Mouse (Mus musculus): ENCODE data around the gene Pycr1. TPM values are rescaled to one million over a fixed set of nuclear protein-coding genes. Genes with fewer than 3 reads are reported as not detected.

Pycr1 gene
- polyA plus RNA-seq, 1 experiment from 2014 or later, result 1.5 TPM

GRCm38 (mm10) chr11:120625152-120625775 lies 18.3 kb downstream of the Pycr1 start, which contains the start of gene Sirt7:
Gene Sirt7 (minus strand): TSS chr11:120625240.
- DNase-seq (no peak), ATAC-seq (no peak)
- no peaks in the 10 kb centered on the region for H3K27me3 ChIP-seq (ENCODE audit: insufficient read depth, low read length)
- peak within 1 kb of the TSS; percentile 78 for H3K4me2 ChIP-seq (ENCODE audit: low read depth, low read length)
- H3K36me3 ChIP-seq (replicated peaks; ENCODE audit: insufficient read depth, low read length), result peaks cover 43% of the 10 kb centered on the region
- H3K4me1 ChIP-seq (ENCODE audit: insufficient read depth), result peaks cover 58% of the 10 kb centered on the region
- H3K4me3 ChIP-seq (ENCODE audit: low read depth, low read length), result peak within 1 kb of the TSS; percentile 99
- peak within 1 kb of the TSS; percentile 97 for H3K27ac ChIP-seq (ENCODE audit: low read depth)
- 14% methylated on average over 5 of the region's 5 CpGs for WGBS (ENCODE audit: insufficient replicate concordance)
- peak within 1 kb of the TSS; percentile 98 for H3K9ac ChIP-seq (replicated peaks)
- TF ChIP-seq CTCF (IDR thresholded peaks at IDR 0.05; ENCODE audit: low read depth), result no peak
- TF ChIP-seq EP300 (IDR thresholded peaks at IDR 0.05; ENCODE audit: low read depth), result peak; percentile 20; the same call in 1 of the 2 replicates
- H3K9me3 ChIP-seq (ENCODE audit: low read length), result no peaks in the 10 kb centered on the region

GRCm38 (mm10) chr11:120624680-120625111 lies 18.9 kb downstream of the Pycr1 start:
- TF ChIP-seq EP300 (IDR thresholded peaks at IDR 0.05; ENCODE audit: low read depth) (no peak), CTCF (IDR thresholded peaks at IDR 0.05; ENCODE audit: low read depth) (no peak)
- peak overlapping the region; percentile 97 for H3K27ac ChIP-seq (ENCODE audit: low read depth)
- peaks cover 49% of the 10 kb centered on the region for H3K36me3 ChIP-seq (replicated peaks; ENCODE audit: insufficient read depth, low read length)
- no peaks in the 10 kb centered on the region for H3K27me3 ChIP-seq (ENCODE audit: insufficient read depth, low read length)
- H3K4me1 ChIP-seq (ENCODE audit: insufficient read depth), result peaks cover 52% of the 10 kb centered on the region
- DNase-seq, result peak; percentile 89
- no peaks in the 10 kb centered on the region for H3K9me3 ChIP-seq (ENCODE audit: low read length)
- H3K4me3 ChIP-seq (ENCODE audit: low read depth, low read length), result peak overlapping the region; percentile 99
- H3K9ac ChIP-seq (replicated peaks), result peak overlapping the region; percentile 98
- H3K4me2 ChIP-seq (ENCODE audit: low read depth, low read length), result peak overlapping the region; percentile 78
- ATAC-seq, result peak; percentile 63
- WGBS (ENCODE audit: insufficient replicate concordance), result under 1% methylated on average over 46 of the region's 53 CpGs

GRCm38 (mm10) chr11:120623961-120624679 lies 19.4 kb downstream of the Pycr1 start:
- peak; percentile 84 for DNase-seq
- peak overlapping the region; percentile 98 for H3K9ac ChIP-seq (replicated peaks)

GRCm38 (mm10) chr11:120622805-120623204 lies 20.8 kb downstream of the Pycr1 start:
- no peaks in the 10 kb centered on the region for H3K9me3 ChIP-seq (ENCODE audit: low read length)
- no peak for TF ChIP-seq CTCF (IDR thresholded peaks at IDR 0.05; ENCODE audit: low read depth)
- no peak for TF ChIP-seq EP300 (IDR thresholded peaks at IDR 0.05; ENCODE audit: low read depth)
- H3K27me3 ChIP-seq (ENCODE audit: insufficient read depth, low read length), result no peaks in the 10 kb centered on the region
- peaks cover 57% of the 10 kb centered on the region for H3K36me3 ChIP-seq (replicated peaks; ENCODE audit: insufficient read depth, low read length)
- peaks cover 47% of the 10 kb centered on the region for H3K4me1 ChIP-seq (ENCODE audit: insufficient read depth)
- DNase-seq, result no peak
- no peak overlapping the region for H3K27ac ChIP-seq (ENCODE audit: low read depth)
- 93% methylated on average over 6 of the region's 6 CpGs for WGBS (ENCODE audit: insufficient replicate concordance)
- no peak overlapping the region for H3K4me2 ChIP-seq (ENCODE audit: low read depth, low read length)
- H3K9ac ChIP-seq (replicated peaks), result no peak overlapping the region
- no peak overlapping the region for H3K4me3 ChIP-seq (ENCODE audit: low read depth, low read length)
- ATAC-seq, result no peak

More at GRCm38 (mm10) chr11:120623961-120624679, 19.4 kb downstream of the Pycr1 start:
- ATAC-seq, result peak; percentile 78
- no peaks in the 10 kb centered on the region for H3K27me3 ChIP-seq (ENCODE audit: insufficient read depth, low read length)
- no peak for TF ChIP-seq EP300 (IDR thresholded peaks at IDR 0.05; ENCODE audit: low read depth)
- peak; percentile 87 for TF ChIP-seq CTCF (IDR thresholded peaks at IDR 0.05; ENCODE audit: low read depth)
- peaks cover 53% of the 10 kb centered on the region for H3K36me3 ChIP-seq (replicated peaks; ENCODE audit: insufficient read depth, low read length)
- peaks cover 46% of the 10 kb centered on the region for H3K4me1 ChIP-seq (ENCODE audit: insufficient read depth)
- H3K9me3 ChIP-seq (ENCODE audit: low read length), result no peaks in the 10 kb centered on the region
- peak overlapping the region; percentile 99 for H3K4me3 ChIP-seq (ENCODE audit: low read depth, low read length)
- H3K27ac ChIP-seq (ENCODE audit: low read depth), result peak overlapping the region; percentile 97
- WGBS (ENCODE audit: insufficient replicate concordance), result 11% methylated on average over 30 of the region's 30 CpGs
- H3K4me2 ChIP-seq (ENCODE audit: low read depth, low read length), result peak overlapping the region; percentile 78

GRCm38 (mm10) chr11:120620195-120620594 lies 23.4 kb downstream of the Pycr1 start:
- no peak overlapping the region for H3K4me2 ChIP-seq (ENCODE audit: low read depth, low read length)
- peaks cover 39% of the 10 kb centered on the region for H3K4me1 ChIP-seq (ENCODE audit: insufficient read depth)
- WGBS (ENCODE audit: insufficient replicate concordance), result 95% methylated on average over 14 of the region's 14 CpGs
- TF ChIP-seq CTCF (IDR thresholded peaks at IDR 0.05; ENCODE audit: low read depth), result no peak
- TF ChIP-seq EP300 (IDR thresholded peaks at IDR 0.05; ENCODE audit: low read depth), result no peak
- peaks cover 56% of the 10 kb centered on the region for H3K36me3 ChIP-seq (replicated peaks; ENCODE audit: insufficient read depth, low read length)
- no peak overlapping the region for H3K27ac ChIP-seq (ENCODE audit: low read depth)
- ATAC-seq, result no peak
- no peaks in the 10 kb centered on the region for H3K9me3 ChIP-seq (ENCODE audit: low read length)
- no peak overlapping the region for H3K4me3 ChIP-seq (ENCODE audit: low read depth, low read length)
- no peak overlapping the region for H3K9ac ChIP-seq (replicated peaks)
- DNase-seq, result no peak
- no peaks in the 10 kb centered on the region for H3K27me3 ChIP-seq (ENCODE audit: insufficient read depth, low read length)
